Mouse (Mus musculus) heart, adult 2 months (tissue): ENCODE results near the gene Colgalt1.

ENCODE experiments used
- CTCF ChIP-seq: fragments of 200-600 bp; IDR thresholded peaks from 2 replicates; pipeline ENCODE4 v1.8.1; 2022; ENCODE audit warnings: antibody characterized with exemption, mild to moderate bottlenecking, moderate library complexity
- EP300 ChIP-seq: fragments of 200-500 bp; IDR thresholded peaks from 2 replicates; pipeline ENCODE4 v1.6.1; 2011; ENCODE audit warnings: low read depth, low read length, control low read depth; ENCODE audit not compliant: insufficient read depth

DNA sequence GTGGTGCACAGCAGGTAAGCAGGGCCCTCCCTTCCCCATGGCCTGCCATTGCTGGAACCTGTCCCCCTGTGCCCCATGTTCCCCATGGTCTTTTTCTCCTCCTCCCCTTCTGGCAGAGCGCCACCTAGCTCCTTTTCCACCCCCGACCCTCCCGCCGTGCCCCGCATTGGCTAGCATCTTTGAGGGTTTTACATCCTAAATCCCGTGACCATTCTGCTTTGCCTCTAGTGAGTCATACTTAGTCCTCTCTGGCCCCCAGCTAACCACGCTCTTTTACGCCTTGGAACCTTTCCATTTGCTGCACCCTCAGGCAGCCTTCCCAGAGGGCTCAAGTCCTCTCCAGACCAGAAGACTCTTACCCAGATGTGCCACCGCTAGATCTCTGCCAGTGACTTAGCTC, 30.6 kb upstream of the Colgalt1 start:
- TF ChIP-seq CTCF, result no peak
- TF ChIP-seq EP300, result no peak
